Mouse (Mus musculus): ENCODE results near the gene AL731706.1. TPM values are rescaled to one million over a fixed set of nuclear protein-coding genes. Genes with fewer than 3 reads are reported as not detected.
A peak's percentile ranks its signal among the peaks of the same experiment; 100 is the strongest.

Gene AL731706.1
- total and polyA plus RNA-seq, 3 experiments = 13.3 to 40.7 (median 14.8) TPM

- dilution Hi-C loops (cut with MboI; ENCODE audit: extremely low pct_ligation_motif_present, extremely low pct_unique_long_range_greater_than_20kb, low sequenced_read_pairs) = no loop called here
- DNase-seq (ENCODE audit: extremely low read depth) = no peak
- H3K4me2 ChIP-seq (ENCODE audit: insufficient read depth, low read depth, poor library complexity, severe bottlenecking) = no peak overlapping the region
- no peaks in the 10 kb centered on the region for H3K27me3 ChIP-seq (replicated peaks)
- H3K36me3 ChIP-seq (replicated peaks in 1 of 2; ENCODE audit: control insufficient read depth in 1 of 2, insufficient read depth in 1 of 2, low read length in 1 of 2) = peaks cover 0 to 12% of the 10 kb centered on the region in 2 experiments
- H3K79me2 ChIP-seq (replicated peaks; ENCODE audit: control insufficient read depth, extremely low read depth, insufficient read depth, poor library complexity, severe bottlenecking) = 0 out of 2 replicates have a peak, but pooled peaks cover 7% of the 10 kb centered on the region
- no peak overlapping the region for H3K9ac ChIP-seq (ENCODE audit: insufficient read depth, low read depth)
- H3K4me1 ChIP-seq (ENCODE audit: control insufficient read depth in 1 of 2, insufficient read depth in 2 of 2) = peaks cover 3 to 37% of the 10 kb centered on the region in 2 experiments; a peak in 2 of 4 replicates
- no peak overlapping the region for H3K4me3 ChIP-seq (replicated peaks in 1 of 3; ENCODE audit: low read depth in 2 of 3, low read length in 2 of 3, poor library complexity in 1 of 3)
- H3K27ac ChIP-seq (ENCODE audit: insufficient read depth, low read depth) = no peak overlapping the region
- TF ChIP-seq UBTF (IDR thresholded peaks at IDR 0.05; ENCODE audit: low read depth, low read length) (no peak), CHD1 (IDR thresholded peaks at IDR 0.05; ENCODE audit: low read depth, low read length) (no peak), SMC3 (IDR thresholded peaks at IDR 0.05; ENCODE audit: low read depth, low read length) (no peak), RCOR1 (conservative IDR thresholded peaks at IDR 0.05; ENCODE audit: low read depth, low read length) (no peak), EP300 (IDR thresholded peaks at IDR 0.05; ENCODE audit: low read length) (no peak), BHLHE40 (IDR thresholded peaks at IDR 0.05; ENCODE audit: low read depth, low read length) (no peak)
- H3K9me3 ChIP-seq (replicated peaks; ENCODE audit: low read length) = no peaks in the 10 kb centered on the region
- in situ Hi-C loops (cut with MboI; ENCODE audit: low pct_ligation_motif_present, low pct_unique_long_range_greater_than_20kb, low sequenced_read_pairs) = no loop called here
These were observed 28.2 kb upstream of the AL731706.1 start for GRCm38 (mm10) chr2:136919433-136919832.

GRCm38 (mm10) chr2:136914334-136914902 lies 23.2 kb upstream of the AL731706.1 start:
- Histone ChIP-seq H3K27me3 (replicated peaks) (no peaks in the 10 kb centered on the region), H3K36me3 (replicated peaks in 1 of 2; ENCODE audit: control insufficient read depth in 1 of 2, insufficient read depth in 1 of 2, low read length in 1 of 2) (peaks cover 0 to 18% of the 10 kb centered on the region in 2 experiments), H3K9ac (ENCODE audit: insufficient read depth, low read depth) (no peak overlapping the region), H3K79me2 (replicated peaks; ENCODE audit: control insufficient read depth, extremely low read depth, insufficient read depth, poor library complexity, severe bottlenecking) (0 out of 2 replicates have a peak, but pooled peaks cover 4% of the 10 kb centered on the region), H3K9me3 (replicated peaks; ENCODE audit: low read length) (no peaks in the 10 kb centered on the region), H3K4me2 (ENCODE audit: insufficient read depth, low read depth, poor library complexity, severe bottlenecking) (no peak overlapping the region), H3K4me1 (ENCODE audit: control insufficient read depth in 1 of 2, insufficient read depth in 2 of 2) (peaks cover under 1 to 11% of the 10 kb centered on the region in 2 experiments; a peak in 2 of 4 replicates), H3K27ac (ENCODE audit: insufficient read depth, low read depth) (no peak overlapping the region), H3K4me3 (replicated peaks in 1 of 3; ENCODE audit: low read depth in 2 of 3, low read length in 2 of 3, poor library complexity in 1 of 3) (no peak overlapping the region)
- dilution Hi-C loops (cut with MboI; ENCODE audit: extremely low pct_ligation_motif_present, extremely low pct_unique_long_range_greater_than_20kb, low sequenced_read_pairs) (no loop called here), in situ Hi-C loops (cut with MboI; ENCODE audit: low pct_ligation_motif_present, low pct_unique_long_range_greater_than_20kb, low sequenced_read_pairs) (no loop called here)
- DNase-seq (ENCODE audit: extremely low read depth) = no peak
- no peak for TF ChIP-seq ZC3H11A (IDR thresholded peaks at IDR 0.05; ENCODE audit: low read depth, low read length)
- no peak for TF ChIP-seq MAX (IDR thresholded peaks at IDR 0.05; ENCODE audit: low read length)
- TF ChIP-seq CTCF (conservative IDR thresholded peaks at IDR 0.05 in 1 of 2, IDR thresholded peaks at IDR 0.05 in 1 of 2; ENCODE audit: low read depth in 2 of 2, low read length in 2 of 2) = peak in 1 of 2 experiments; percentile 40; a peak in 2 of 4 replicates
- no peak for TF ChIP-seq MAFK (IDR thresholded peaks at IDR 0.05; ENCODE audit: insufficient replicate concordance, low read length)
- TF ChIP-seq NELFE (IDR thresholded peaks at IDR 0.05; ENCODE audit: low read depth, low read length) = no peak
- TF ChIP-seq SMC3 (IDR thresholded peaks at IDR 0.05; ENCODE audit: low read depth, low read length) = peak; percentile 11; the same call in 1 of the 2 replicates
- TF ChIP-seq RAD21 (IDR thresholded peaks at IDR 0.05; ENCODE audit: low read depth, low read length) = peak; percentile 59
- TF ChIP-seq CHD1 (IDR thresholded peaks at IDR 0.05; ENCODE audit: low read depth, low read length) = no peak
- TF ChIP-seq TCF12 (IDR thresholded peaks at IDR 0.05; ENCODE audit: low read depth, low read length) = no peak
- TF ChIP-seq RCOR1 (conservative IDR thresholded peaks at IDR 0.05; ENCODE audit: low read depth, low read length) = no peak
